Mouse (Mus musculus) induced T-regulatory cell, adult 2 months (primary cell): Measurements from ENCODE around the gene Sugct.

Experiments used
- DNase-seq: peaks from one replicate; pipeline ENCODE4 v3.0.0-alpha.2; 2012; ENCODE audit warnings: low read depth

Gene Sugct

GRCm38 (mm10) chr13:17296460-17296859 is 398.9 kb downstream of the Sugct start:
- no peak for DNase-seq

GRCm38 (mm10) chr13:17291057-17291456 is 404.3 kb downstream of the Sugct start:
- DNase-seq = no peak

GRCm38 (mm10) chr13:17288377-17288776 is 407.0 kb downstream of the Sugct start:
- DNase-seq = no peak

- no peak for DNase-seq
These were observed 449.4 kb downstream of the Sugct start for GRCm38 (mm10) chr13:17245936-17246335.

GRCm38 (mm10) chr13:17216524-17216923 is 478.8 kb downstream of the Sugct start:
- DNase-seq = no peak

GRCm38 (mm10) chr13:17212681-17213080 is 482.7 kb downstream of the Sugct start:
- no peak for DNase-seq

- no peak for DNase-seq
These were observed 505.1 kb downstream of the Sugct start for GRCm38 (mm10) chr13:17190180-17190762.

GRCm38 (mm10) chr13:17185253-17185652 is 510.1 kb downstream of the Sugct start:
- no peak for DNase-seq

- DNase-seq = no peak
These were observed 529.4 kb downstream of the Sugct start for GRCm38 (mm10) chr13:17165917-17166316.

GRCm38 (mm10) chr13:17164721-17165120 is 530.6 kb downstream of the Sugct start:
- DNase-seq = no peak

- no peak for DNase-seq
These were observed 548.8 kb downstream of the Sugct start for GRCm38 (mm10) chr13:17146441-17146992.

GRCm38 (mm10) chr13:17116073-17116472 is 579.3 kb downstream of the Sugct start:
- DNase-seq = no peak

- no peak for DNase-seq
These were observed 593.0 kb downstream of the Sugct start for GRCm38 (mm10) chr13:17102372-17102771.

- DNase-seq = no peak
These were observed 608.8 kb downstream of the Sugct start for GRCm38 (mm10) chr13:17086547-17086946.

- DNase-seq = no peak
These were observed 609.2 kb downstream of the Sugct start for GRCm38 (mm10) chr13:17086146-17086545.

GRCm38 (mm10) chr13:17084946-17085852 is 610.2 kb downstream of the Sugct start:
- DNase-seq = no peak

GRCm38 (mm10) chr13:17081618-17082017 is 613.7 kb downstream of the Sugct start:
- no peak for DNase-seq

- no peak for DNase-seq
These were observed 629.8 kb downstream of the Sugct start for GRCm38 (mm10) chr13:17065552-17065951.

- DNase-seq = no peak
These were observed 638.7 kb downstream of the Sugct start for GRCm38 (mm10) chr13:17056650-17057049.

GRCm38 (mm10) chr13:17043426-17044224 is 651.7 kb downstream of the Sugct start:
- DNase-seq = no peak

- DNase-seq = no peak
These were observed 653.0 kb downstream of the Sugct start for GRCm38 (mm10) chr13:17042332-17042731.

- DNase-seq = no peak
These were observed 655.6 kb downstream of the Sugct start for GRCm38 (mm10) chr13:17039727-17040126.
